8 mouse cellular contexts compared by ENCODE assay signal in the genomic region with DNA sequence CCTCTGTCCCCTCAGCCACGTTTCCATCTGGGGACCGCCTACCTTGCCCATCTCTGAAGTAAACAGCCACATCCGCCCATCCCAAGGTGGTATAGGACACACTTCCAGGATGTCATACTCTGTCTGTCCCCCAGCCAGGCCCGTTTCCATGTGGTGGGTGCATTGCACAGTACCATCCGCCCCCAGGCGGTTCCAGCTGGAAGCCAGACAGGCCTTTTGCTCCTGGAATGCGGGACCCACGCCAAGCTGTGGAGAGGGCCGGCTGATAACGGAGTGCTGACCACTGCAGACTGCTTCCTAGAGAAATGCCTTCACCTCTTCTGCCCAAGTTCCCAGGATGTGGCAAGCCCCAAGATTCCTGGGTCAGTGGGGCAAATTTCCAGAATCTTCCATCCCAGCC.
A peak's percentile ranks its signal among the peaks of the same experiment; 100 is the strongest.
DNase-seq lines count a peak whose midpoint lies in the region; ATAC-seq lines count a peak whose summit lies in the region.

No protein-coding gene starts in this region.

- H3K36me3 ChIP-seq in hindbrain, embryonic 16.5 days (ENCODE audit: control insufficient read depth, insufficient read depth, low read length) = no peaks in the 10 kb centered on the region
- H3K36me3 ChIP-seq in hindbrain, embryonic 13.5 days = no peaks in the 10 kb centered on the region
- no peaks in the 10 kb centered on the region for H3K36me3 ChIP-seq in heart, embryonic 13.5 days
- H3K36me3 ChIP-seq in forebrain, embryonic 11.5 days (ENCODE audit: control insufficient read depth, insufficient read depth, low read length) = no peaks in the 10 kb centered on the region

- H3K4me3 ChIP-seq in hindbrain, embryonic 16.5 days (ENCODE audit: low read length) = no peak overlapping the region
- no peak overlapping the region for H3K4me3 ChIP-seq in hindbrain, embryonic 13.5 days
- no peak overlapping the region for H3K4me3 ChIP-seq in heart, embryonic 13.5 days
- no peak overlapping the region for H3K4me3 ChIP-seq in forebrain, embryonic 11.5 days (ENCODE audit: low read depth, low read length)

- H3K27ac ChIP-seq in hindbrain, embryonic 16.5 days (ENCODE audit: low read depth, low read length) = no peak overlapping the region
- no peak overlapping the region for H3K27ac ChIP-seq in hindbrain, embryonic 13.5 days
- H3K27ac ChIP-seq in heart, embryonic 13.5 days (replicated peaks) = peak overlapping the region; percentile 79
- no peak overlapping the region for H3K27ac ChIP-seq in forebrain, embryonic 11.5 days (ENCODE audit: low read depth, low read length)

- H3K9ac ChIP-seq in hindbrain, embryonic 16.5 days (ENCODE audit: low read depth, low read length) = no peak overlapping the region
- no peak overlapping the region for H3K9ac ChIP-seq in hindbrain, embryonic 13.5 days
- no peak overlapping the region for H3K9ac ChIP-seq in heart, embryonic 13.5 days
- no peak overlapping the region for H3K9ac ChIP-seq in forebrain, embryonic 11.5 days (ENCODE audit: low read length)

- peaks cover 8% of the 10 kb centered on the region for H3K4me1 ChIP-seq in hindbrain, embryonic 16.5 days (ENCODE audit: control insufficient read depth, insufficient read depth, low read depth, low read length)
- H3K4me1 ChIP-seq in hindbrain, embryonic 13.5 days (replicated peaks) = peaks cover 12% of the 10 kb centered on the region
- peaks cover 59% of the 10 kb centered on the region for H3K4me1 ChIP-seq in heart, embryonic 13.5 days
- no peaks in the 10 kb centered on the region for H3K4me1 ChIP-seq in forebrain, embryonic 11.5 days (replicated peaks; ENCODE audit: control insufficient read depth, insufficient read depth, low read length)

- peak; percentile 60 for ATAC-seq in hindbrain, embryonic 16.5 days
- ATAC-seq in hindbrain, embryonic 13.5 days (ENCODE audit: low FRiP score) = no peak
- ATAC-seq in heart, embryonic 13.5 days (ENCODE audit: extremely low read depth, insufficient number of reproducible peaks, low FRiP score, low TSS enrichment) = peak; percentile 81; the same call in 1 of the 2 replicates
- ATAC-seq in forebrain, embryonic 11.5 days (replicated peaks; ENCODE audit: low FRiP score) = no peak

- no peaks in the 10 kb centered on the region for H3K27me3 ChIP-seq in hindbrain, embryonic 16.5 days (replicated peaks; ENCODE audit: control insufficient read depth, insufficient read depth, low read length)
- H3K27me3 ChIP-seq in hindbrain, embryonic 13.5 days = no peaks in the 10 kb centered on the region
- 0 out of 2 replicates have a peak, but pooled peaks cover 4% of the 10 kb centered on the region for H3K27me3 ChIP-seq in heart, embryonic 13.5 days (replicated peaks)
- no peaks in the 10 kb centered on the region for H3K27me3 ChIP-seq in forebrain, embryonic 11.5 days (ENCODE audit: control insufficient read depth, insufficient read depth, low read length)

- 49% methylated on average over 10 of the region's 10 CpGs for WGBS in hindbrain, embryonic 16.5 days
- WGBS in hindbrain, embryonic 13.5 days = 70% methylated on average over 10 of the region's 10 CpGs
- WGBS in heart, embryonic 13.5 days = 7% methylated on average over 10 of the region's 10 CpGs
- WGBS in forebrain, embryonic 11.5 days = 76% methylated on average over 10 of the region's 10 CpGs

- no peak overlapping the region for H3K4me2 ChIP-seq in hindbrain, embryonic 16.5 days (ENCODE audit: low read length)
- no peak overlapping the region for H3K4me2 ChIP-seq in hindbrain, embryonic 13.5 days
- H3K4me2 ChIP-seq in heart, embryonic 13.5 days = 0 out of 2 replicates have a peak overlapping the region, but pooled peaks have one; percentile 7
- no peak overlapping the region for H3K4me2 ChIP-seq in forebrain, embryonic 11.5 days (ENCODE audit: low read depth, low read length, severe bottlenecking)

- peak; percentile 86 for DNase-seq in adrenal gland, postnatal 25 days
- DNase-seq in kidney, postnatal 36 days = peak; percentile 92 to 93
- peak; percentile 83 for DNase-seq in ovary, adult 18-20 months (ENCODE audit: low spot score)
- no peak for DNase-seq in forebrain, embryonic 11.5 days (ENCODE audit: low spot score)
- DNase-seq in frontal cortex, postnatal 36 days (ENCODE audit: low spot score in 2 of 2) = no peak

- H3K9me3 ChIP-seq in hindbrain, embryonic 16.5 days (ENCODE audit: control insufficient read depth, low read length) = no peaks in the 10 kb centered on the region
- H3K9me3 ChIP-seq in hindbrain, embryonic 13.5 days = no peaks in the 10 kb centered on the region
- H3K9me3 ChIP-seq in heart, embryonic 13.5 days = no peaks in the 10 kb centered on the region
- no peaks in the 10 kb centered on the region for H3K9me3 ChIP-seq in forebrain, embryonic 11.5 days (ENCODE audit: control insufficient read depth, low read length)

Comparison
In these comparisons a context has a peak if more than half of its experiments do, and no peak if none do; other contexts are left out.
1. ATAC-seq: peak in hindbrain, embryonic 16.5 days (single experiment) and heart, embryonic 13.5 days (single experiment); none in hindbrain, embryonic 13.5 days (single experiment) and forebrain, embryonic 11.5 days (single experiment).
2. DNase-seq: peak in adrenal gland, postnatal 25 days (single experiment), kidney, postnatal 36 days (2 of 2) and ovary, adult 18-20 months (single experiment); none in forebrain, embryonic 11.5 days (single experiment) and frontal cortex, postnatal 36 days (0 of 2).